Mouse (Mus musculus): ENCODE data around the gene Alg14. TPM values are rescaled to one million over a fixed set of nuclear protein-coding genes. Genes with fewer than 3 reads are reported as not detected.

Alg14 gene
- 10 to 100 TPM in 1 of 2 experiments, 1 to 10 TPM in 1; 9.8 to 13.6 TPM for total RNA-seq (2021)
- long read RNA-seq, experiment 1, transcript Alg14-201 (4 exons, 2,037 nt): major isoform, 6 of 8 reads
- long read RNA-seq, experiment 1, partial matches to known transcripts: 0 of 8 reads
- long read RNA-seq, experiment 1, other reads (novel, unspliced or antisense): 2 of 8 reads
- long read RNA-seq, experiment 2, transcript Alg14-201 (4 exons, 2,037 nt): major isoform, 10 of 18 reads
- long read RNA-seq, experiment 2, partial matches to known transcripts: 1 of 18 reads
- long read RNA-seq, experiment 2, other reads (novel, unspliced or antisense): 6 of 18 reads

GRCm38 (mm10) chr3:121291560-121292258, at the start of gene Alg14:
TSS of gene Alg14 (plus strand) at chr3:121291773.
- TF ChIP-seq CTCF (conservative IDR thresholded peaks at IDR 0.05): peak; percentile 47
- H3K27ac ChIP-seq: peak within 1 kb of the TSS; percentile 99
- DNase-seq (ENCODE audit: low spot score in 2 of 2): peak; percentile 95 to 99
- peak within 1 kb of the TSS; percentile 75 for H3K4me3 ChIP-seq

GRCm38 (mm10) chr3:121242111-121242936, 49.2 kb upstream of the Alg14 start:
- H3K27ac ChIP-seq: no peak overlapping the region
- no peak for DNase-seq (ENCODE audit: low spot score in 2 of 2)
- no peak for TF ChIP-seq CTCF (conservative IDR thresholded peaks at IDR 0.05)
- no peak overlapping the region for H3K4me3 ChIP-seq

- TF ChIP-seq CTCF (conservative IDR thresholded peaks at IDR 0.05): no peak
- Histone ChIP-seq H3K27ac (no peak overlapping the region), H3K4me3 (no peak overlapping the region)
- DNase-seq (ENCODE audit: low spot score in 2 of 2): no peak
These were observed 48.6 kb upstream of the Alg14 start for GRCm38 (mm10) chr3:121242941-121243340.

- no peak for DNase-seq (ENCODE audit: low spot score in 2 of 2)
- TF ChIP-seq CTCF (conservative IDR thresholded peaks at IDR 0.05): no peak
- H3K27ac ChIP-seq: peak overlapping the region; percentile 29; the same call in 1 of the 2 replicates
These were observed 41.5 kb upstream of the Alg14 start for GRCm38 (mm10) chr3:121250048-121250447.

GRCm38 (mm10) chr3:121250576-121251433, 40.8 kb upstream of the Alg14 start:
- Histone ChIP-seq H3K4me3 (no peak overlapping the region), H3K27ac (peak overlapping the region; percentile 29; the same call in 1 of the 2 replicates)
- DNase-seq (ENCODE audit: low spot score in 2 of 2): no peak
- no peak for TF ChIP-seq CTCF (conservative IDR thresholded peaks at IDR 0.05)

More at GRCm38 (mm10) chr3:121250048-121250447, 41.5 kb upstream of the Alg14 start:
- no peak overlapping the region for H3K4me3 ChIP-seq

GRCm38 (mm10) chr3:121255501-121255900, 36.1 kb upstream of the Alg14 start:
- no peak for DNase-seq (ENCODE audit: low spot score in 2 of 2)
- Histone ChIP-seq H3K27ac (no peak overlapping the region), H3K4me3 (no peak overlapping the region)
- TF ChIP-seq CTCF (conservative IDR thresholded peaks at IDR 0.05): no peak

GRCm38 (mm10) chr3:121256131-121256530, 35.4 kb upstream of the Alg14 start:
- no peak for TF ChIP-seq CTCF (conservative IDR thresholded peaks at IDR 0.05)
- Histone ChIP-seq H3K4me3 (no peak overlapping the region), H3K27ac (no peak overlapping the region)
- DNase-seq (ENCODE audit: low spot score in 2 of 2): no peak

- peak in 1 of 2 experiments; percentile 34 for DNase-seq (ENCODE audit: low spot score in 2 of 2)
- Histone ChIP-seq H3K27ac (peak overlapping the region; percentile 28; the same call in 1 of the 2 replicates), H3K4me3 (no peak overlapping the region)
- TF ChIP-seq CTCF (conservative IDR thresholded peaks at IDR 0.05): no peak
These were observed 34.2 kb upstream of the Alg14 start for GRCm38 (mm10) chr3:121257418-121257817.

GRCm38 (mm10) chr3:121258521-121259478, 32.8 kb upstream of the Alg14 start:
- Histone ChIP-seq H3K27ac (peak overlapping the region; percentile 75), H3K4me3 (no peak overlapping the region)
- TF ChIP-seq CTCF (conservative IDR thresholded peaks at IDR 0.05): no peak; the same call in 1 of the 2 replicates
- DNase-seq (ENCODE audit: low spot score in 2 of 2): no peak

- Histone ChIP-seq H3K4me3 (no peak overlapping the region), H3K27ac (peak overlapping the region; percentile 75; the same call in 1 of the 2 replicates)
- DNase-seq (ENCODE audit: low spot score in 2 of 2): no peak
- no peak for TF ChIP-seq CTCF (conservative IDR thresholded peaks at IDR 0.05)
These were observed 31.5 kb upstream of the Alg14 start for GRCm38 (mm10) chr3:121260041-121260440.

- peak overlapping the region; percentile 19; the same call in 1 of the 2 replicates for H3K4me3 ChIP-seq
- DNase-seq (ENCODE audit: low spot score in 2 of 2): no peak
- H3K27ac ChIP-seq: 0 out of 2 replicates have a peak overlapping the region, but pooled peaks have one; percentile 36
- TF ChIP-seq CTCF (conservative IDR thresholded peaks at IDR 0.05): no peak
These were observed 30.7 kb upstream of the Alg14 start for GRCm38 (mm10) chr3:121260831-121261230.

Measured in layer of hippocampus, adult 2 months (tissue).